Mouse (Mus musculus): ENCODE data around the gene Mamdc4. TPM values are rescaled to one million over a fixed set of nuclear protein-coding genes. Genes with fewer than 3 reads are reported as not detected.

Mamdc4 gene
- polyA plus RNA-seq, 1 experiment, result 8.7 TPM

- Histone ChIP-seq H3K36me3 (ENCODE audit: control insufficient read depth, insufficient read depth) (peaks cover 4% of the 10 kb centered on the region), H3K79me2 (ENCODE audit: control insufficient read depth, insufficient read depth) (peaks cover 46% of the 10 kb centered on the region)
Measured at GRCm38 (mm10) chr2:25546811-25547491, 27.7 kb downstream of the Mamdc4 start, which contains the start of gene Traf2. TSS of gene Traf2 (minus strand) at chr2:25546940.

DNA sequence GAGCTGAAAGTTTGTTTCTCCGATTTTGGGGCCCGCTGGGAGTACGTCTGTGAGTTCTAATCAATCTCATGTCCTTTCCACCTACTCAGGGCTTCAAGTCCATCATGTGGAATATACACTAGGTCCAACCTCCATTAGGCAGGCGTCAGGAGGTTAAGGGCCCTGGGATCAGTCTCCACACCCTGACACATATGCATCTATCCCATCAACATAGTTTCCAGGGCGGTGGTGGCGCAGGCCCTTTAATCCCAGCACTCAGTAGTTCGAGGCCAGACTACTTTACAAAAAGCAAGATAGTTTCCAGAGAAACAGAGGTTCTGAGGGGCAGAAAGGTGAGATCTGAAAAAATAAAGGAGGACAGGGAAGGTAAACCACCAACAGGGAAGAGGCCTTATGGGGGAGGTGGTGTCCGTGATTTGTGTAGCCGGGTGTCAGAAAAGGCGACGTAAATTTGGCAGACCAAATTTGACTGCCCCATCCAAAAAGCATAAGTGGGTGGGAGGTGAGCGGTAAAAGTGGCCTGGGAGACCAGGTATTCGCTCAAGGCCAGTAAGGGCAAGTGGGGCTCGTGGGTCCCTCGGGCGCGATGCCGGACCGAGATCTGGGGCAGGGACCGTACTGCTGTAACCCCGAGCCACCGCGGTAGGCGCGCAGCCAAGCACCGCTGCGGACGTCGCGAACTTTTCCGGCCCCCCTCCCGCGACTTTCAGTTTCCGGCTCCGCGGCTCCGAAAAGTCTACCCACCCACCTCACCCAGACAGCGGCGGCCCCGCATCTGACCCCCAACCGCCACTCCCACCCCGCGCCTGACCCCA, 28.4 kb downstream of the Mamdc4 start:
- H3ac ChIP-seq (ENCODE audit: control insufficient read depth, insufficient read length), result peak overlapping the region; percentile 28
- peaks cover 50% of the 10 kb centered on the region for H3K79me2 ChIP-seq (ENCODE audit: control insufficient read depth, insufficient read depth)
- TF ChIP-seq POLR2A (IDR thresholded peaks at IDR 0.05; ENCODE audit: insufficient read length, low read depth) (peak; percentile 65), MYOD1 (IDR thresholded peaks at IDR 0.05; ENCODE audit: control insufficient read depth in 1 of 3, insufficient read length in 2 of 3, low read depth in 2 of 3) (peak in 1 of 3 experiments; percentile 14), TCF3 (IDR thresholded peaks at IDR 0.05; ENCODE audit: insufficient read length, low read depth) (no peak)
- no peaks in the 10 kb centered on the region for H3K27me3 ChIP-seq (ENCODE audit: control insufficient read depth, insufficient read depth, insufficient read length)
- H3K4me2 ChIP-seq (ENCODE audit: low read depth), result peak overlapping the region; percentile 93
- H3K36me3 ChIP-seq (ENCODE audit: control insufficient read depth, insufficient read depth), result peaks cover 4% of the 10 kb centered on the region
- peak overlapping the region; percentile 77 for H3K4me3 ChIP-seq

More at GRCm38 (mm10) chr2:25546811-25547491, 27.7 kb downstream of the Mamdc4 start, which contains the start of gene Traf2:
- Histone ChIP-seq H3ac (ENCODE audit: control insufficient read depth, insufficient read length) (peak within 1 kb of the TSS; percentile 28), H3K4me2 (ENCODE audit: low read depth) (peak within 1 kb of the TSS; percentile 93), H3K27me3 (ENCODE audit: control insufficient read depth, insufficient read depth, insufficient read length) (no peaks in the 10 kb centered on the region), H3K4me3 (peak within 1 kb of the TSS; percentile 77)
- TF ChIP-seq POLR2A (IDR thresholded peaks at IDR 0.05; ENCODE audit: insufficient read length, low read depth), result peak; percentile 66
- peak; percentile 66 for TF ChIP-seq POLR2AphosphoS2 (IDR thresholded peaks at IDR 0.05; ENCODE audit: insufficient read length, low read depth)
- no peak for TF ChIP-seq TCF12 (IDR thresholded peaks at IDR 0.05; ENCODE audit: insufficient read depth, poor library complexity, severe bottlenecking)
- TF ChIP-seq E2F4 (IDR thresholded peaks at IDR 0.05; ENCODE audit: insufficient read depth), result peak; percentile 79
- peak; percentile 39 for TF ChIP-seq SRF (IDR thresholded peaks at IDR 0.05; ENCODE audit: control insufficient read depth, insufficient read length, low read depth)

GRCm38 (mm10) chr2:25541644-25542367, 32.8 kb downstream of the Mamdc4 start:
- H3ac ChIP-seq (ENCODE audit: control insufficient read depth, insufficient read length), result no peak overlapping the region
- H3K79me2 ChIP-seq (ENCODE audit: control insufficient read depth, insufficient read depth), result peaks cover 94% of the 10 kb centered on the region
- peak overlapping the region; percentile 26 for H3K4me2 ChIP-seq (ENCODE audit: low read depth)
- H3K4me3 ChIP-seq, result no peak overlapping the region
- TF ChIP-seq REST (IDR thresholded peaks at IDR 0.05; ENCODE audit: insufficient read depth, insufficient read length) (no peak), POLR2AphosphoS2 (IDR thresholded peaks at IDR 0.05; ENCODE audit: insufficient read length, low read depth) (peak; percentile 18), MYOG (IDR thresholded peaks at IDR 0.05; ENCODE audit: control insufficient read depth in 1 of 3, insufficient read depth in 1 of 3, insufficient read length in 2 of 3, low read depth in 2 of 3) (peak in 2 of 3 experiments; percentile 54 to 83), E2F4 (IDR thresholded peaks at IDR 0.05; ENCODE audit: insufficient read depth) (no peak), MYOD1 (IDR thresholded peaks at IDR 0.05; ENCODE audit: control insufficient read depth in 1 of 3, insufficient read length in 2 of 3, low read depth in 2 of 3) (peak; percentile 46 to 89 (median 79)), TCF12 (IDR thresholded peaks at IDR 0.05; ENCODE audit: insufficient read depth, poor library complexity, severe bottlenecking) (peak; percentile 72)
- H3K27me3 ChIP-seq (ENCODE audit: control insufficient read depth, insufficient read depth, insufficient read length), result no peaks in the 10 kb centered on the region
- peaks cover 21% of the 10 kb centered on the region for H3K36me3 ChIP-seq (ENCODE audit: control insufficient read depth, insufficient read depth)

DNA sequence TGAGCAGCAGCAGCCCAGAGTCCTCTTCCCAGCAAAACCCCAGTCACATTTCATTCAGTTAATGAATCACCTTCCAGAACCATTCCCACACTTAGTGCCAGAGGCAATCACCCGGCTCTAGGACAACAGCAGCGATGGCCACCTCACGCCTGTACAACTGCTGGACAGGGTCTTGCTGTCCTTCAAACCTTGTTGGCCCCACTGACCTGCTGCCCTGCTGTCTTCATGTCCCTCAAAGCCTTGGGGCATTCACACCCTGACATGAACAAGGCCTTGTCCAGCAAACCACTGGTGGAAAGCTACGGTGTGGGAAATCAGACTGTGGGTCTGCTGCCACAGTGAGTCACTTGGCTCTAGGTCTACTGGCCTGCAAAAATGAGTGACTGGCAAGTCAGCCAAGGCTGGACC, 34.1 kb downstream of the Mamdc4 start:
- H3K27me3 ChIP-seq (ENCODE audit: control insufficient read depth, insufficient read depth, insufficient read length), result no peaks in the 10 kb centered on the region
- H3K79me2 ChIP-seq (ENCODE audit: control insufficient read depth, insufficient read depth), result peaks cover 84% of the 10 kb centered on the region
- no peak overlapping the region for H3ac ChIP-seq (ENCODE audit: control insufficient read depth, insufficient read length)
- no peak for TF ChIP-seq POLR2AphosphoS2 (IDR thresholded peaks at IDR 0.05; ENCODE audit: insufficient read length, low read depth)
- no peak for TF ChIP-seq USF1 (IDR thresholded peaks at IDR 0.05; ENCODE audit: low read depth)
- TF ChIP-seq E2F4 (IDR thresholded peaks at IDR 0.05; ENCODE audit: insufficient read depth), result no peak
- TF ChIP-seq MYOD1 (IDR thresholded peaks at IDR 0.05; ENCODE audit: control insufficient read depth in 1 of 3, insufficient read length in 2 of 3, low read depth in 2 of 3), result no peak
- no peak for TF ChIP-seq CEBPB (IDR thresholded peaks at IDR 0.05; ENCODE audit: insufficient read depth, poor library complexity, severe bottlenecking)
- no peak for TF ChIP-seq MYOG (IDR thresholded peaks at IDR 0.05; ENCODE audit: control insufficient read depth in 1 of 3, insufficient read depth in 1 of 3, insufficient read length in 2 of 3, low read depth in 2 of 3)
- no peak for TF ChIP-seq POLR2A (IDR thresholded peaks at IDR 0.05; ENCODE audit: insufficient read length, low read depth)
- TF ChIP-seq MAX (IDR thresholded peaks at IDR 0.05; ENCODE audit: low read depth), result no peak
- no peak for TF ChIP-seq SRF (IDR thresholded peaks at IDR 0.05; ENCODE audit: control insufficient read depth, insufficient read length, low read depth)
- TF ChIP-seq REST (IDR thresholded peaks at IDR 0.05; ENCODE audit: insufficient read depth, insufficient read length), result no peak
- TF ChIP-seq TCF12 (IDR thresholded peaks at IDR 0.05; ENCODE audit: insufficient read depth, poor library complexity, severe bottlenecking), result no peak
- no peak for TF ChIP-seq TCF3 (IDR thresholded peaks at IDR 0.05; ENCODE audit: insufficient read length, low read depth)
- peaks cover 27% of the 10 kb centered on the region for H3K36me3 ChIP-seq (ENCODE audit: control insufficient read depth, insufficient read depth)
- H3K4me2 ChIP-seq (ENCODE audit: low read depth), result peak overlapping the region; percentile 20
- no peak overlapping the region for H3K4me3 ChIP-seq
